Mouse (Mus musculus) hindbrain, embryonic 14.5 days (tissue): ENCODE results near the gene Smarcc2. TPM values are rescaled to one million over a fixed set of nuclear protein-coding genes. Genes with fewer than 3 reads are reported as not detected.

ENCODE experiments used
- ATAC-seq: fragments of 200-750 bp; cut with Nextera tagmentation; 2 replicates; pipeline ENCODE4 v1.8.0; 2017; ENCODE audit warnings: moderate number of reproducible peaks, mild to moderate bottlenecking, moderate TSS enrichment, moderate library complexity; ENCODE audit not compliant: low FRiP score
- DNase-seq: peaks from one replicate; pipeline ENCODE4 v3.0.0-alpha.2; 2015; ENCODE audit warnings: low spot score
- H3K27ac ChIP-seq: fragments of 300-500 bp; sonication (generic); 2 replicates; pipeline ENCODE4 v1.5.1; 2014; ENCODE audit warnings: mild to moderate bottlenecking, moderate library complexity
- H3K27me3 ChIP-seq: fragments of 300-500 bp; sonication (generic); 2 replicates; pipeline ENCODE4 v1.6.1; 2014; ENCODE audit warnings: mild to moderate bottlenecking, low read length, mixed read lengths; ENCODE audit not compliant: control insufficient read depth, insufficient read depth
- H3K36me3 ChIP-seq: fragments of 300-500 bp; sonication (generic); replicated peaks from 2 replicates; pipeline ENCODE4 v1.6.1; 2014; ENCODE audit not compliant: control insufficient read depth, insufficient read depth
- H3K4me1 ChIP-seq: fragments of 300-500 bp; sonication (generic); replicated peaks from 2 replicates; pipeline ENCODE4 v1.6.1; 2014; ENCODE audit warnings: antibody characterized with exemption, low read length, mixed read lengths; ENCODE audit not compliant: control insufficient read depth, insufficient read depth
- H3K4me2 ChIP-seq: fragments of 300-500 bp; sonication (generic); replicated peaks from 2 replicates; pipeline ENCODE4 v1.6.1; 2014; ENCODE audit warnings: mild to moderate bottlenecking, moderate library complexity
- H3K4me3 ChIP-seq: fragments of 300-500 bp; sonication (generic); replicated peaks from 2 replicates; pipeline ENCODE4 v1.5.1; 2014; ENCODE audit warnings: mild to moderate bottlenecking, low read length
- H3K9ac ChIP-seq: fragments of 300-500 bp; sonication (generic); 2 replicates; pipeline ENCODE4 v1.6.1; 2014
- H3K9me3 ChIP-seq: fragments of 300-500 bp; sonication (generic); 2 replicates; pipeline ENCODE4 v1.6.1; 2016; ENCODE audit warnings: low read length; ENCODE audit not compliant: control insufficient read depth
- WGBS: fragments of 180-500 bp; shearing (Covaris S2); extraction: QIAGEN DNeasy Blood & Tissue Kit; methylation state at CpG from one replicate; pipeline ENCODE4 v1.1.7; 2014; 5-methylcytosine and 5-hydroxymethylcytosine counted together
- polyA plus RNA-seq: library from polyadenylated mRNA; unstranded; fragments of >200 nt; fragmentation: Nextera tagmentation; extraction: Ambion mirVana; gene quantifications from 2 replicates; pipeline ENCODE4 v1.2.1, GENCODE M21; 2014

Smarcc2 gene
- polyA plus RNA-seq, 1 experiment from 2014 or later, result 184 TPM

DNA sequence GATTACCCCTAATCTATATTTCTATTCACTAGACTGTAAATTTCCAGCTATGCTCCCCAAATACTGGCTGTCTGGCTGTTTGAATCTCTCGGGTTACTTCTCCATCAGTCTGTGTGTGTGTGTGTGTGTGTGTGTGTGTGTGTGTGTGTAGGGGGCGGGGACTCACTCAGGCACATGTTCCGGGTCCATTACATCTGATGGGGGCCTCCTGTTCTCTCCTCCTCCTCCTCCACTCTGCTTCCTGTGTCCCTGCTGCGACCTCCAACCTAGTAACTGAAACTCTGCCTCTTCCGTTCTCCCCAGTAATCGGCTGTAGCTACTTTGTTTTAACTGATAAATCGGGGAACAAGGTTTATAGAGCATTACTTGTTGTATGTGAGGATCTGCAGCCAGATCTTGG, 34.4 kb upstream of the Smarcc2 start:
- Histone ChIP-seq H3K27ac (no peak overlapping the region), H3K4me1 (no peaks in the 10 kb centered on the region), H3K9me3 (no peaks in the 10 kb centered on the region), H3K36me3 (peaks cover 90% of the 10 kb centered on the region), H3K9ac (no peak overlapping the region), H3K27me3 (no peaks in the 10 kb centered on the region), H3K4me2 (no peak overlapping the region), H3K4me3 (no peak overlapping the region)
- no peak for ATAC-seq
- DNase-seq, result no peak
- 81% methylated on average over 7 of the region's 7 CpGs for WGBS

DNA sequence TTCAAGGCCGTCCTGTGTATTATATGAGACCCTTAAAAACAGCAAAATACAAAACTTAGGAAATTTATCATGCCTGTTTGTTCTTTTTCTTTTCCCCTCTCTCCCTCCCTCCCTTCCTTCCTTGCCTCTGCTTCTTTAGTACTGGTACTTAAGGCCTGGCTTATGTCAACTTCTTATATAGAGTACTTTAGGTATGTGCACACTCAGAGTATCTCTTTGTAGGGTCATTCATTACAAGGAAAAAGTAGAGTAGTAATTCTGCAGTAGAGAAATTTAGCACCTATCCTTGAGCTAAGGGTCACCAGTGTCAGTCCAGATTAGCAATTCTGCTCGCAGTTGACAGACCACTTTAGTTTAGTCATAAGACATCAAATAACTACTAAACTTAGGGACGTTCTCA, 33.8 kb upstream of the Smarcc2 start:
- H3K27me3 ChIP-seq, result no peaks in the 10 kb centered on the region
- H3K27ac ChIP-seq, result no peak overlapping the region
- H3K4me2 ChIP-seq, result no peak overlapping the region
- no peaks in the 10 kb centered on the region for H3K4me1 ChIP-seq
- no peak for ATAC-seq
- no peak for DNase-seq
- H3K9me3 ChIP-seq, result no peaks in the 10 kb centered on the region
- no peak overlapping the region for H3K9ac ChIP-seq
- no peak overlapping the region for H3K4me3 ChIP-seq
- peaks cover 90% of the 10 kb centered on the region for H3K36me3 ChIP-seq
- 97% methylated on average over 3 of the region's 3 CpGs for WGBS

DNA sequence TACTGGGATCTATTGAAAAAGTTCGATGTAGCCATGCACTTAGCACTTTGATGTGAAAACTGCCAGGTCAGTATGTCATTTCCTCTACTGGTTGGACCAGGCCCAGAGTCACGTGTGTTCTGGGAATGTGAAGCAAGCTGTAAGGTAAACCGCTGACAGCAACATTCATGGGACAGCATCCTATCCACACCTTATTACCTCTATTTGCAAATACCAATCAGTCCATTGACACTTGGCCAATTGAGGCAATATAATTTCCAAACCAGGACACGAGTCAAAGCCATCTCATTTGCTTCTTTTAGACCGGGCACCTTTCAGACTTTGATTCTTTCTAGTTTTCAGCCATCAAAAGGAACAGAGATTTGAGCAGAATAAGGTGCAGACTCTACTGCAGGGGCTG, 30.0 kb upstream of the Smarcc2 start:
- no peaks in the 10 kb centered on the region for H3K4me1 ChIP-seq
- no peak overlapping the region for H3K4me2 ChIP-seq
- no peaks in the 10 kb centered on the region for H3K27me3 ChIP-seq
- WGBS, result 94% methylated on average over 5 of the region's 5 CpGs
- DNase-seq, result no peak
- H3K9me3 ChIP-seq, result no peaks in the 10 kb centered on the region
- no peak overlapping the region for H3K4me3 ChIP-seq
- peaks cover 85% of the 10 kb centered on the region for H3K36me3 ChIP-seq
- H3K27ac ChIP-seq, result no peak overlapping the region
- no peak overlapping the region for H3K9ac ChIP-seq
- no peak for ATAC-seq

DNA sequence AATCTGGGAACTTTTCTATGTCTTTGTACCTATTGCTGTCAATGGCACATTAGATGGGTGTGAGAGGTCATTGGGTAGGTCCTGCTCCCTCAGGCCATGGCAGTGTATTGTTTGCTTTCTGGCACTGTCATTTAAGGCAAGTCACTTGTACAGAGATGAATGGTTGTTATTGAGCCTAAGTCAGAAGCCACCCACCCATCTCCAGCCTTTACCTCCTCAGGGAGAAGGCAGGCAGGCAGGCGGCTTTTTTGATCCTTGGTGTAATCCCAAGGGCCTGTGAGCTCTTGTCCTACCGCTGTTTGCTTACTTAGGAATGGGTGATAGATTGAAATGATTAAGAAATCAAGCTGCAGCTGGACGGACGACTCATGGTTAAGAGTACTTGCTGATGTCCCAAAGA, 29.6 kb upstream of the Smarcc2 start:
- no peak overlapping the region for H3K27ac ChIP-seq
- no peaks in the 10 kb centered on the region for H3K27me3 ChIP-seq
- H3K4me2 ChIP-seq, result no peak overlapping the region
- WGBS, result 88% methylated on average over 4 of the region's 4 CpGs
- no peak for DNase-seq
- H3K9me3 ChIP-seq, result no peaks in the 10 kb centered on the region
- no peaks in the 10 kb centered on the region for H3K4me1 ChIP-seq
- no peak for ATAC-seq
- H3K4me3 ChIP-seq, result no peak overlapping the region
- no peak overlapping the region for H3K9ac ChIP-seq
- H3K36me3 ChIP-seq, result peaks cover 85% of the 10 kb centered on the region

DNA sequence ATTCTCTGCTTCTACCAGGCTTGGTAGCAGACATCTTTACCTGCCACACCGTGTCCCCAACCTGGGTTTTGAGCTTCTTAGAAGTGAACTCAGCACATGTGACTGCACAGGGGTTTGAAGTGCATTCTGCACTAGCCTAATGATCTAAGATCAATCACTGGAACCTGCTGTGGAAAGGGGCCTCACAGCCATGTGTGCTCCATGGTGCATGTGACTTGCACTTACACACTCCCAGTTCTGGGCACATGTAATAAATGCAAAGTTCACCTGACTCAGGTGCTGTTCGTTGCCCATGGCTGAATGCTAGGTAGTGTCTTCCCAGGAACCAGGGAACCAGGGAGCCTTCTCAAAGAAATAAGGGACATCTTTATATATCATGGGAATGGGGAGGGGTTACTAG, 25.6 kb upstream of the Smarcc2 start:
- 98% methylated on average over 2 of the region's 2 CpGs for WGBS
- ATAC-seq (no peak), DNase-seq (no peak)
- no peaks in the 10 kb centered on the region for H3K4me1 ChIP-seq
- no peak overlapping the region for H3K4me2 ChIP-seq
- peaks cover 92% of the 10 kb centered on the region for H3K36me3 ChIP-seq
- no peaks in the 10 kb centered on the region for H3K27me3 ChIP-seq
- H3K9me3 ChIP-seq, result no peaks in the 10 kb centered on the region
- no peak overlapping the region for H3K9ac ChIP-seq
- H3K4me3 ChIP-seq, result no peak overlapping the region
- no peak overlapping the region for H3K27ac ChIP-seq

DNA sequence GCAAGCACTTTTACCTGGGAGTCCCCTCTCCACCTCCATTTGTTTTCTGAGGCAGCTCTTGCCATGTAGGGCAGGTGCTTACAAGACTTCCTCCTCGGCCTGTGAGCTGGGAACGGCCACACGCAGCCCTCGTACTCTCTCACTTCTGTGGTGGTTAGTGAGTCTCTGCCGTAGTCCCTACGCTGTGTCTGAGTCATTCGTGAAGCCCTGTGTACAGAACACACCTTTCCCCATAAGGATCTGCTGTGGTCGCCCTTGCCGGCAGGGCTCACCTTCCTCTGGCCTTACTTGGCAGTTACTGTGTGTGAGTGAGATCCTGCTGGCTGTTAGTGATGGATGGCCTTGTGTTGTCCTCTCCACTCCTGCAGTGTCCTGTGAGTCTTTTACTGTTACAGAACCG, 24.4 kb upstream of the Smarcc2 start:
- Histone ChIP-seq H3K9me3 (no peaks in the 10 kb centered on the region), H3K27me3 (no peaks in the 10 kb centered on the region), H3K4me2 (no peak overlapping the region), H3K9ac (no peak overlapping the region), H3K4me3 (no peak overlapping the region), H3K4me1 (no peaks in the 10 kb centered on the region), H3K36me3 (peaks cover 92% of the 10 kb centered on the region), H3K27ac (no peak overlapping the region)
- ATAC-seq (no peak), DNase-seq (no peak)
- 93% methylated on average over 10 of the region's 10 CpGs for WGBS

DNA sequence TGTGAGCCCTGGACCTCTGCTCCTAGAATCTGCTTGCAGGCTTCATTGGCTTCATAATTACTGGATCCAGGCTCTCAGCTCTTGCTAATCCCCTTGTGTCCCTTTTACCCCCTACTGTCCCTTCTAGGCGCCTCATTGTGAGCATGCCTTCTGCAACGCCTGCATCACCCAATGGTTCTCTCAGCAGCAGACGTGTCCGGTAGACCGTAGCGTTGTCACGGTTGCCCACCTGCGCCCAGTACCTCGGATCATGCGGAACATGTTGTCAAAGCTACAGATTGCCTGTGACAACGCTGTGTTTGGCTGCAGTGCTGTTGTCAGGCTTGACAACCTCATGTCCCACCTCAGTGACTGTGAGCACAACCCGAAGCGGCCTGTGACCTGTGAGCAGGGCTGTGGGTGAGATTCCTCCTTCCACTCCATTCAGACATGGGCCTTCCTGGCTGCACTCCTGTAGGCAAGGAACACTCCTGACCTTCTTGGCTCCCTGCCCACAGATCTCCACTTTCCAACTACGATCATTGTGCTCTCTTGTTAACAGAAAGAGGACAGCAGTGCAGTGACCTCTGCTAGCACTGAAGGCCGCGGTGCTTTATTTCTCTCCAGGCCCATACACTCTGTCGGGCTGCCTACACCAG, 23.7 kb upstream of the Smarcc2 start:
- H3K36me3 ChIP-seq, result peaks cover 92% of the 10 kb centered on the region
- DNase-seq (no peak), ATAC-seq (no peak)
- H3K4me1 ChIP-seq, result no peaks in the 10 kb centered on the region
- no peaks in the 10 kb centered on the region for H3K27me3 ChIP-seq
- no peak overlapping the region for H3K4me2 ChIP-seq
- 68% methylated on average over 17 of the region's 17 CpGs for WGBS
- H3K9ac ChIP-seq, result peak overlapping the region; percentile 12; the same call in 1 of the 2 replicates
- no peak overlapping the region for H3K4me3 ChIP-seq
- peak overlapping the region; percentile 38; the same call in 1 of the 2 replicates for H3K27ac ChIP-seq
- no peaks in the 10 kb centered on the region for H3K9me3 ChIP-seq

DNA sequence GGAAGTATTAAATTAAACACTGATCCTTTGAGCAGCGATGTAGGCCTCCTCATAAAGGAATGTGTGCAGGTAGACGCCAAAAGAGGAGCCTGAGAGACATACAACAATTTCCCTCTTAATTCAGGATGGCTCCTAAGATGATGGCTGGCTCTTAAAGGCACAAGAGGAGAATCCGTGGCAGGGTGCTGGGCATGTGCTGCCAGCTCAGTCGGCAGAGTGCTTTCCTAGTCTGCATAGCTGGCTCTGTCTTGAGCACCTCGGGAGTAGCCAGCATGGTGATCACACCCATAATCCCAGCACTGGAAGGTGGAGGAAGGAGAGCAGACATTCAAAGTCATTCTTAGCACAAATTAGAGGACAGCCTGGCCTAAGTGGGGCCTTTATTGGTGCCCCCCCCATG, 23.2 kb upstream of the Smarcc2 start:
- Histone ChIP-seq H3K27me3 (no peaks in the 10 kb centered on the region), H3K9me3 (no peaks in the 10 kb centered on the region), H3K4me1 (no peaks in the 10 kb centered on the region), H3K9ac (peak overlapping the region; percentile 12), H3K4me2 (no peak overlapping the region), H3K36me3 (peaks cover 92% of the 10 kb centered on the region), H3K4me3 (no peak overlapping the region), H3K27ac (peak overlapping the region; percentile 38; the same call in 1 of the 2 replicates)
- 83% methylated on average over 5 of the region's 5 CpGs for WGBS
- no peak for ATAC-seq
- no peak for DNase-seq

DNA sequence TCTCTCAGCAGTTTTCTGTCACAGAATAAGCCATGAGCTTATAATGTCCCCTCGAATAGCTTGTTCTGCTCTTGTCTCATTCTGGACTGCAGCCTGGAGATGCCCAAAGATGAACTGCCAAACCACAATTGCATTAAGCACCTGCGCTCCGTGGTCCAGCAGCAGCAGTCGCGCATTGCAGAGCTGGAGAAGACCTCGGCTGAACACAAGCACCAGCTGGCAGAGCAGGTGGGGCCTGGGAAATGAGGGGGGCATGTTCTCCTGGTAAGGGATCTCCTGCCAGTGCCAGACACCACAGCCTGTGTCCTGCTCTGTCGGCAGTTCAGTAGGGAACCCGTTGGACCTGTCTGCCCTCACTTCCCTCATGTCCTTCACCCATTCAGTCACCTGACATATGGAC, 22.7 kb upstream of the Smarcc2 start:
- Histone ChIP-seq H3K36me3 (peaks cover 92% of the 10 kb centered on the region), H3K4me2 (no peak overlapping the region), H3K27me3 (no peaks in the 10 kb centered on the region), H3K27ac (no peak overlapping the region), H3K4me1 (no peaks in the 10 kb centered on the region), H3K4me3 (no peak overlapping the region), H3K9ac (no peak overlapping the region), H3K9me3 (no peaks in the 10 kb centered on the region)
- 83% methylated on average over 8 of the region's 8 CpGs for WGBS
- no peak for ATAC-seq
- no peak for DNase-seq
